Mouse (Mus musculus) ES-Bruce4 (cell line): ENCODE measurements around the gene B4galt2. TPM values are rescaled to one million over a fixed set of nuclear protein-coding genes. Genes with fewer than 3 reads are reported as not detected.
A peak's percentile ranks its signal among the peaks of the same experiment; 100 is the strongest.

Experiments
- H3K27ac ChIP-seq: 2 replicates; pipeline ENCODE4 v1.5.1; 2012; ENCODE audit warnings: low read length, inconsistent platforms; ENCODE audit not compliant: insufficient read depth
- H3K27me3 ChIP-seq: 2 replicates; pipeline ENCODE4 v1.6.1; 2012; ENCODE audit warnings: mild to moderate bottlenecking, low read length, inconsistent platforms; ENCODE audit not compliant: control insufficient read depth, poor library complexity, insufficient read depth, severe bottlenecking
- H3K36me3 ChIP-seq: 2 replicates; pipeline ENCODE4 v1.6.1; 2012; ENCODE audit warnings: inconsistent platforms, mild to moderate bottlenecking, low read length, moderate library complexity; ENCODE audit not compliant: control insufficient read depth, poor library complexity, insufficient read depth, severe bottlenecking
- H3K4me1 ChIP-seq: one replicate; pipeline ENCODE4 v1.8.1; 2011; ENCODE audit warnings: low read length; ENCODE audit not compliant: control insufficient read depth, insufficient read depth
- H3K4me3 ChIP-seq: 2 replicates; pipeline ENCODE4 v1.5.1; 2011; ENCODE audit warnings: low read depth, mild to moderate bottlenecking, low read length
- H3K9ac ChIP-seq: 2 replicates; pipeline ENCODE4 v1.6.1; 2012; ENCODE audit warnings: low read depth, mild to moderate bottlenecking, inconsistent platforms; ENCODE audit not compliant: poor library complexity, severe bottlenecking
- H3K9me3 ChIP-seq: replicated peaks from 2 replicates; pipeline ENCODE4 v1.6.1; 2012; ENCODE audit warnings: mild to moderate bottlenecking, low read length, inconsistent platforms; ENCODE audit not compliant: control insufficient read depth, poor library complexity, insufficient read depth, severe bottlenecking
- CTCF ChIP-seq: IDR thresholded peaks from one replicate; pipeline ENCODE4 v1.8.1; 2011; ENCODE audit warnings: low read depth, low read length
- EP300 ChIP-seq: IDR thresholded peaks from 2 replicates; pipeline ENCODE4 v1.6.1; 2011; ENCODE audit warnings: low read depth, low read length; ENCODE audit not compliant: insufficient read depth
- POLR2A ChIP-seq: IDR thresholded peaks from one replicate; pipeline ENCODE4 v1.8.1; 2011; ENCODE audit warnings: low read length; ENCODE audit not compliant: insufficient read depth
- polyA plus RNA-seq: library from polyadenylated mRNA; stranded (reverse); fragments of >200 nt; gene quantifications from 2 replicates; pipeline ENCODE4 v1.2.4, GENCODE M21; 2011; ENCODE audit warnings: low read depth; ENCODE audit not compliant: missing spikeins, insufficient read depth, insufficient read length

Gene B4galt2
- polyA plus RNA-seq, 1 experiment: 15.3 TPM

DNA sequence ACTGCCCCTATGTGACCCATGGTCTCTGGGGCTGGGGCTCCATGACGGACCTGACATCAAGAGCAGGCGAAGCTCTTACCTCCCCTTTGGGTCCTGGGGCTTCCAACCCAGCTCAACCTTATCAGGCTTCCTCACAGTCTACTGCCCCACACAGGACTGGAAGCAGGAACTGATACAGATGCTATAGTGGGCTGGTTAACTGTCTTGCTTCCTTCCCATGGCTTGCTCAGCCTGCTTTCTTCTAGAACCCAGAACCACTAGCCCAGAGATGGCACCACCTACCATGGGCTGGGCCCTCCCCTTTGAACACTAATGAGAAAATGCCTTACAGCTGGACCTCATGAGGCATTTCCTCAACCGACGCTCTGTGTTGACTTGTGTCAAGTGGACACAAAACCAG is 34.1 kb upstream of the B4galt2 start:
- no peaks in the 10 kb centered on the region for H3K36me3 ChIP-seq

DNA sequence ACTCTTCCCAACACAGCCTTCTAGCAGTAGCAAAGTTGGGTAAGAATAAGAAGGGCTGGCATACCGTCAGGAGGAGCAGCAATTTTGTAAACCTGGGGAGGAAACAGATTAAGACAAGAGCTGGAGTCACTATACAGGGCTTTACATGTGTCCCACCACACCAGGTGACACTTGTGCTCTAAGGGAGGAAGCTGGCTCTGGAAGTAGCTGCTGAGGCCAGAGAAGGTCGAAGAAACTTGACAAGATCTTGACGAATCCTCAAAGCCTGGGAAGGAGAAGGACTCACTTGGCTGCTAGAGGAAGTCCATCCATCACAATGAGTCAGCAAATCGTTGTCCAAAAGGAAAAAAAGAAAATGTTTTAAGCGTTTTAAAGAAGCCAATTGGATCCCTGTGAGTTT is 33.1 kb upstream of the B4galt2 start:
- no peak overlapping the region for H3K9ac ChIP-seq
- TF ChIP-seq POLR2A (no peak), EP300 (no peak), CTCF (no peak)
- H3K27me3 ChIP-seq: no peaks in the 10 kb centered on the region
- no peak overlapping the region for H3K4me3 ChIP-seq
- H3K4me1 ChIP-seq: peaks cover 2% of the 10 kb centered on the region
- no peaks in the 10 kb centered on the region for H3K9me3 ChIP-seq
- H3K36me3 ChIP-seq: no peaks in the 10 kb centered on the region; the same call in 1 of the 2 replicates
- no peak overlapping the region for H3K27ac ChIP-seq

More for the DNA sequence above, 34.1 kb upstream of the B4galt2 start:
- no peak overlapping the region for H3K9ac ChIP-seq
- H3K9me3 ChIP-seq: no peaks in the 10 kb centered on the region
- TF ChIP-seq EP300: no peak
- TF ChIP-seq POLR2A: no peak
- no peak for TF ChIP-seq CTCF
- peaks cover 2% of the 10 kb centered on the region for H3K4me1 ChIP-seq
- no peak overlapping the region for H3K4me3 ChIP-seq
- no peaks in the 10 kb centered on the region for H3K27me3 ChIP-seq
- no peak overlapping the region for H3K27ac ChIP-seq

DNA sequence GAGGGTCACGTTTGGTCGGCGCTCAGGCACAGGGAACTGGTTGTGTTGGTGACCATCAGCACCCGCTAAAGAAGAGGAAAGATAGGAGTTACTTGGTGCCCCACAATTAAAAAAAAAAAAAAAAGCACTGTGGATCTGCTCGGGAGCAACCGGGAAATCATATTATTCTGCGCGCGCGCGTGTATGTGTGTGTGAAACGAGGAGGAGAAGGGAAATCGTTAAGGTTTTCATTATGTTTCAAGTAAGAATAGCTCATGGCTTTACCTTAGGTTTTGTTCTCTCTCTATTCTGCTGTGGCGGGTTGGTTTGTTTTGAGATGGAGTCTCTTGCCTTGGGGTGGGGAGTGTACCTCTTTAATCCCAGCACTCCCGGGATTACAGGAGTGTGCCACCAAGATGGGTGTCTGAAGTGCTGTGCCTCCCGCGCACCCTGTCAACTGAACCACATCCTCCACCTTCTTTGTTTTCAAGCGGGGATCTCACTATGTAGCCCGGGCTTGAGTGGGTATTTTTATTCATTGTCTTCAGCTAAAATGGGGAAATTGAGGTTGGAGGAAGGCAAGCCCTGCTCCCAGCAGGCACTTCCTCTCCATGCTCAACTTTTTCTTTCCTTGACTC is 32.3 kb upstream of the B4galt2 start:
- Histone ChIP-seq H3K9ac (peak overlapping the region; percentile 59), H3K27me3 (no peaks in the 10 kb centered on the region), H3K27ac (peak overlapping the region; percentile 21; the same call in 1 of the 2 replicates), H3K9me3 (no peaks in the 10 kb centered on the region), H3K36me3 (no peaks in the 10 kb centered on the region; the same call in 1 of the 2 replicates), H3K4me1 (peaks cover 2% of the 10 kb centered on the region), H3K4me3 (peak overlapping the region; percentile 99)
- no peak for TF ChIP-seq CTCF
- no peak for TF ChIP-seq POLR2A
- no peak for TF ChIP-seq EP300

DNA sequence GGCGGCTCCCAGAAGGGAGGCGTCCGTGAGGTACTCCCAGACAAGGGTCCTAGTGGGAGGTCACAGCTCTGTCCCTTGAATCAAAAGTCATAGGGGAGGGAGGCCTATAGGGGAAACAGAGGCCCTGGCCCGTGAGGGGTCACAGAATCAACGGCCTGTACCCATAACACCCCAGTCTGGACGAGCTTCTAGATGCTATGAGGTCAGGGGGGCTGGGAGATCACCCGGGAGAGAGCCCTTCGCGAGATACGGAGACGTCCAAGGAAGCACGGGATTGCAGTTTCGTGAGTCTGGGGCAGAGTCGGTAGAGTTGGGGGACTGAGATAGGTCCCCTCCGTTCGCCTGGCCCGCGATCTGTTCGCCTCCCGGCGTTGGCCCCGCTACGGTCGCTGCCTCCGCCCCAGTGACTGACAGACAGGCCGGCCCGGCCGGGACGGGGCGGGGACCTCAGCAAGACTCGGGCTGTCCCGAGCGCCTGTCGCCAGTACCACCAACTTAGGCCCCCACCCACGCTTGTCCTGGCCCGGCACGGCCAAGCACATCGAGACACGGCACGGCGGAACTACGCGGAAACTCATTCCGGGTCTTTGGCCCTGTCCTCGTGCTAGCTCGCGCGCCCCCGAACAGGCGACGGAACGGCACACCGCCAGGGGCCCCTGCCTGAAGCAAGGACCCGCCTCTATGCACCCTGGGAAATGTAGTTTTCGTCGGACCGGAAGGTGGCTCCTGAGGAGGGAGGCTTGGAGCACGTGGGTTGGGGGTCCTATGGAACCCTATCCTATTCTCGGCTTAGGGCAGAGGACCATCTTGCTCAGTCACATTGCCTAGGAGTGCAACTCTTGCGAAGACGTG is 31.5 kb upstream of the B4galt2 start, which contains the start of gene Ipo13:
TSS of gene Ipo13 (minus strand) at position 409 of the 852 bp plus-strand sequence.
- Histone ChIP-seq H3K27me3 (no peaks in the 10 kb centered on the region), H3K9me3 (no peaks in the 10 kb centered on the region), H3K27ac (peak within 1 kb of the TSS; percentile 21; the same call in 1 of the 2 replicates), H3K4me3 (peak within 1 kb of the TSS; percentile 99), H3K36me3 (no peaks in the 10 kb centered on the region; the same call in 1 of the 2 replicates), H3K4me1 (peaks cover 2% of the 10 kb centered on the region), H3K9ac (peak within 1 kb of the TSS; percentile 59)
- no peak for TF ChIP-seq CTCF
- peak; percentile 49 for TF ChIP-seq POLR2A
- TF ChIP-seq EP300: 0 out of 2 replicates have a peak, but pooled peaks have one; percentile 15

DNA sequence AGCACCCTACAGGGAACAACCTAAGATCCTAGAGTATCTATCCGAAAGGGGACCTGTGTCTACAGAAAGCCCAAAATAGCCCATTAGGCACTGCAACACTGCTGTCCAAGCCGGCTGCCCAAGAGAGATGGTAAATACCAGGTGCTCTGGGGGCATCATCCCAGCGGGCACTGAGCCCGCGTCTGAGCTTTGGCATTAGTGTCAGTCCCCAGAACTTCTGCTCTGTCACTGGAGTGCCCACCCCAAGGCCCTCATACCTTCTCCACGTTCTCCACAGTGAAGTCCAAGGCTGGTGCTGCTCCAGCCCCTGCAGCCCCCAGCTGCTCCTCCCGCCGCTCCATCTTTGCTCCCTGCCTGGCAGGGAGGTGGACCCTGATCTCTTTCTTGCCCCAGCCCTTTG is 30.7 kb upstream of the B4galt2 start:
- peaks cover 2% of the 10 kb centered on the region for H3K4me1 ChIP-seq
- no peaks in the 10 kb centered on the region for H3K27me3 ChIP-seq
- H3K4me3 ChIP-seq: peak overlapping the region; percentile 99
- H3K36me3 ChIP-seq: no peaks in the 10 kb centered on the region; the same call in 1 of the 2 replicates
- H3K27ac ChIP-seq: no peak overlapping the region
- no peak for TF ChIP-seq POLR2A
- TF ChIP-seq CTCF: no peak
- no peak for TF ChIP-seq EP300
- H3K9ac ChIP-seq: peak overlapping the region; percentile 59
- no peaks in the 10 kb centered on the region for H3K9me3 ChIP-seq

DNA sequence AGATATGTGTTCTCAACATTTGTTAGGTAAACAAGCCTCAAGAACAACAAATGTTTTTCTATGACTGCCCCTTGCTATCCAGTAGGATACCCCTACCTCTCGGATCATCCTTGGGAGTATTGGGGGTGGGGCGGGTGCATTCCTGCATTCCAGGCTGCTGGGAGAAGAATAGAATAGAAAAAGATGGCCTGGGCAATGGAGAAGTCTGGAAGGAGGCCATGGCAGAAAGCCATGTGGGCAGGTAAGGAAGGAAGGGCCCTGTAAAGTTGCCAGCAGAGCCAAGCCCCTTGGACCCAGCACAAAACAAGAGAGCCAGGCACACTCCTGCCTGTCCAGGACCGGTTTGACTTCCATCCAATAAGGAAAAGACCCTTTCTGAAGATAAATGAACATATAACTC is 30.1 kb upstream of the B4galt2 start:
- no peaks in the 10 kb centered on the region; the same call in 1 of the 2 replicates for H3K36me3 ChIP-seq
- TF ChIP-seq POLR2A (no peak), CTCF (no peak), EP300 (no peak)
- H3K27ac ChIP-seq: no peak overlapping the region
- H3K4me1 ChIP-seq: peaks cover 2% of the 10 kb centered on the region
- H3K9me3 ChIP-seq: no peaks in the 10 kb centered on the region
- no peak overlapping the region; the same call in 1 of the 2 replicates for H3K4me3 ChIP-seq
- H3K9ac ChIP-seq: no peak overlapping the region
- no peaks in the 10 kb centered on the region for H3K27me3 ChIP-seq
